Mouse (Mus musculus) Muller cell, postnatal 12 days (primary cell): ENCODE data around the gene Ramp3.
"Not testable (repeated sequence)": the region's sequence is repeated elsewhere in the genome, so short reads cannot be mapped to it uniquely, and the experiment has no call there.

Experiments
- DNase-seq: peaks from one replicate; pipeline ENCODE4 v3.0.0-alpha.2; 2015; ENCODE audit errors: inconsistent ontology term

Ramp3 gene

GRCm38 (mm10) chr11:6658271-6658670, at the start of gene Ramp3:
Gene Ramp3 (plus strand): TSS chr11:6658521.
- peak; percentile 73 for DNase-seq

- no peak for DNase-seq
These were observed 42.8 kb upstream of the Ramp3 start for GRCm38 (mm10) chr11:6615250-6616205.

GRCm38 (mm10) chr11:6623704-6624103, 34.6 kb upstream of the Ramp3 start:
- DNase-seq, result no peak

- no peak for DNase-seq
These were observed 33.5 kb upstream of the Ramp3 start for GRCm38 (mm10) chr11:6624619-6625382.

- DNase-seq, result peak; percentile 96
These were observed 32.6 kb upstream of the Ramp3 start, which contains the start of gene Tbrg4 for GRCm38 (mm10) chr11:6625478-6626387. Gene Tbrg4 (minus strand): TSS chr11:6626067.

- no peak for DNase-seq
These were observed 31.9 kb upstream of the Ramp3 start for GRCm38 (mm10) chr11:6626388-6626772.

- no peak for DNase-seq
These were observed 30.6 kb upstream of the Ramp3 start for GRCm38 (mm10) chr11:6627731-6628130.

- DNase-seq, result peak; percentile 20
These were observed 29.8 kb upstream of the Ramp3 start for GRCm38 (mm10) chr11:6628568-6628967.

GRCm38 (mm10) chr11:6629655-6630054, 28.7 kb upstream of the Ramp3 start:
- no peak for DNase-seq

GRCm38 (mm10) chr11:6636150-6636549, 22.2 kb upstream of the Ramp3 start:
- DNase-seq, result no peak

- no peak for DNase-seq
These were observed 19.8 kb upstream of the Ramp3 start, which contains the start of gene Wap for GRCm38 (mm10) chr11:6638537-6638936. Gene Wap (minus strand): TSS chr11:6638637.

GRCm38 (mm10) chr11:6639072-6639471, 19.2 kb upstream of the Ramp3 start:
- no peak for DNase-seq

GRCm38 (mm10) chr11:6644566-6644965, 13.8 kb upstream of the Ramp3 start:
- no peak for DNase-seq

- no peak for DNase-seq
These were observed 10.2 kb upstream of the Ramp3 start for GRCm38 (mm10) chr11:6647831-6648724.

GRCm38 (mm10) chr11:6650519-6650918, 7.8 kb upstream of the Ramp3 start:
- no peak for DNase-seq

GRCm38 (mm10) chr11:6652978-6653377, 5.3 kb upstream of the Ramp3 start:
- not testable (repeated sequence) for DNase-seq

- DNase-seq, result peak; percentile 63
These were observed 3.4 kb upstream of the Ramp3 start for GRCm38 (mm10) chr11:6654903-6655302.

GRCm38 (mm10) chr11:6661206-6661605, 2.9 kb downstream of the Ramp3 start:
- no peak for DNase-seq

GRCm38 (mm10) chr11:6666634-6667033, 8.3 kb downstream of the Ramp3 start:
- DNase-seq, result no peak

- DNase-seq, result peak; percentile 16
These were observed 10.7 kb downstream of the Ramp3 start for GRCm38 (mm10) chr11:6669041-6669440.
